Mouse (Mus musculus): ENCODE measurements around the gene Lrba. TPM values are rescaled to one million over a fixed set of nuclear protein-coding genes. Genes with fewer than 3 reads are reported as not detected.

Lrba gene
- total RNA-seq, 2 experiments from 2014 or later, result 33.1 to 35.0 TPM

DNA sequence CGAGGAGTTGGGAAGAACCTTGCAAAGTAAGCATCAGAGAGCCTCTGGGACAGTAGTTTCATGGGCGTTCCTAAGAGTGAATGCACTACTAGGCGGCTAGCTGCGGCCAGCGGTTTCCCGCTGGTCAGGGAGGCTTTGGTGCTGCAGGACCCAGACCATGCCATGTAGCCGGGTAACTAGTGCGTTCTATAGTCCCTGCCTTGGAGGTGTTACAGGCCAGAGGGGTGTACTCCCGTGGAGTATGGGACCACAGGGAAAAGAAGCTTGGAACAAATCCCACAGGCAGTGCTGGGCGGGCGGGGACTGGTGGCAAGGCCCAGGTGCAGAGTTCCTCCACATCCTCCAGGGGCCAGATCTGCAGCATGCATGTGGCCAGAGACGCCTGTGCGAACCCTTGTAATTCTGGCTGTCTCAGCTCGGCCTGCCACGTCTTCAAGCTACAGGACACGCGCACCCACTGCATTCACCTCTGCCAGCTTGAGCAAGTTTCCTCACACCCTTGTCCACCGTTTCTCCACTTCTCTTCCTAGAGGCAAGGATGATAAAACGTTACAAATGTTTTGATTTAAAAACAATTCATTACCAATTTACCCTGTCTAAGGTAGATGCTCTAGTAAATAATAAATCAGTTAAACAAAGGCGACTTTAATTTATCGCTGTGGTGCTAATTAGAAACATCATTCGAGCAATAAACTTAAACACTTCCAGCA, 326.0 kb downstream of the Lrba start:
- H3K4me3 ChIP-seq, result no peak overlapping the region
- DNase-seq (ENCODE audit: extremely low spot score in 1 of 2, low spot score in 2 of 2), result no peak
- no peak overlapping the region for H3K27ac ChIP-seq
- TF ChIP-seq CTCF (IDR thresholded peaks at IDR 0.05), result no peak
- intact Hi-C loops (cut with DNase I), result no loop called here

DNA sequence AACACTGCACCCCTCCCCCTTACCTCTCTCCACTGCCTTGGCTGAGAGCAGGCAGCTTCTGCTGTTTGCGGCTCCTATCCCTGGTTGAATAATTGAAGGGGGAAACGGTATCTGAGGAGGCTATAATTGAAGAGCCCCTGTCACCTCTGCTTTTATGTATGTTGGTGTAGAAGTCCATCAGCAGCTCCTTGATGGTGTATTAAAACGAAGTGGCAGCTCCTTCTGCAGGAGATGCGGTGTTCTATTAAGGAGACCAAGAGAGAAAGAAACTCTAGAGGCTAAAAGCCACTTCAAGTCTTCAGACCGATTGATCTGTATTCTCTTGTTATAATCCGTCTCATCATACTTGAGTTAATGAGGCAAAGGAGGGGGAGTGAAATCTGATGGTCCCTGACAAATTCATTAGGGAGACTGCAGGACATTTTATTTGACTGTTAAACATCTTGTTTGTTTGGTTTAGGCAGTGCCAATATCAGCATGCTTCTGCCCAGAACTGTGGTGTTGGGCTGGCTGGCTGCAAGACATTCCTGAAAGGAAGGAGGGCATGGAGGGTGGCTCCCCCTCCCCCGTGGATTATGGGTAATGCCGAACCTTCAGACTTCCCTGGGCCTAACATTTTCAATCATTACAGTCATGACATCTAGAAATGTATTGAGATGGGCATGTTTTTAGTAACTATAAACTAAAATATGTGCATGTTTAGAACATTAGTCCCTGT, 326.7 kb downstream of the Lrba start:
- intact Hi-C loops (cut with DNase I), result no loop called here
- DNase-seq (ENCODE audit: extremely low spot score in 1 of 2, low spot score in 2 of 2), result no peak
- Histone ChIP-seq H3K4me3 (no peak overlapping the region), H3K27ac (no peak overlapping the region)
- no peak for TF ChIP-seq CTCF (IDR thresholded peaks at IDR 0.05)

DNA sequence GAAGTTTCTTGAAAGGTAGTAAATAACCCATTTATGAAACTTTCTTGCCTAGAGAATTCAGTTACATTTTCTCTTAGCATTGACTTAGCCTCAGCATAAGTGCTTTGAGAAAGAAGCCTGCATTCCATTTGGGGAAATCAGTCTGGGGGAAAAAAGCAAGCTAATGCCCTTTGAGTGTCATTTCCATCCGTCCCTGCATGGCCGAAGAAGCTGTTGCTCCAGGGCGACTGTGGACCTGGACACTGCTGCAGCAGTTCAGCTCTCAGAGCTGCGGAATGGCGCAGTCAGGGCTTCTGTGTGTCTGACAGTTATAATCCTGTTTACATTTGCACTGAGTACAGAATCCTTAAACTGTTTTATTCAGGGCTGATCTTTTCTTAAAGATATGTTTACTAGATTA, 327.7 kb downstream of the Lrba start:
- no peak overlapping the region for H3K27ac ChIP-seq
- intact Hi-C loops (cut with DNase I), result no loop called here
- no peak for TF ChIP-seq CTCF (IDR thresholded peaks at IDR 0.05)
- no peak overlapping the region for H3K4me3 ChIP-seq
- no peak for DNase-seq (ENCODE audit: extremely low spot score in 1 of 2, low spot score in 2 of 2)

DNA sequence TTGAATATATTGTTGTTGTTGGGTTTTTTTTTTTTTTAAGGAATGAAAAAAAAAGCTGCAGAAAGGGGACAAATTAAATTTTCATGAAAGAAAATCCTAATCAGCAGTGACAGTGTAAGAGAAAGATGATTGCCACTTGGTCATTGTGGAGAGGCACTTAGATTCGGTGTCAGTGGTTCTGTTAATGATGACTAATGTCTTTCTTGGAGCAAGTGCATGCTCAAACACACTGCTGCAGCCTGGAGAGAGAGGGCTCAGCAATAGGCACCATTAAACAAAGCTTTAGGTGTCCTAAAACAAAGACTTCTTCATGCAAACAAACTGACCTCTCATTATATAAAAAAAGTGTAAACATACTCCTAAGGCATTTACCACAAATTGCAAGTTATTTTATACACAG, 334.5 kb downstream of the Lrba start:
- Histone ChIP-seq H3K4me3 (no peak overlapping the region), H3K27ac (no peak overlapping the region)
- no peak for DNase-seq (ENCODE audit: extremely low spot score in 1 of 2, low spot score in 2 of 2)
- no peak for TF ChIP-seq CTCF (IDR thresholded peaks at IDR 0.05)
- intact Hi-C loops (cut with DNase I), result no loop called here

DNA sequence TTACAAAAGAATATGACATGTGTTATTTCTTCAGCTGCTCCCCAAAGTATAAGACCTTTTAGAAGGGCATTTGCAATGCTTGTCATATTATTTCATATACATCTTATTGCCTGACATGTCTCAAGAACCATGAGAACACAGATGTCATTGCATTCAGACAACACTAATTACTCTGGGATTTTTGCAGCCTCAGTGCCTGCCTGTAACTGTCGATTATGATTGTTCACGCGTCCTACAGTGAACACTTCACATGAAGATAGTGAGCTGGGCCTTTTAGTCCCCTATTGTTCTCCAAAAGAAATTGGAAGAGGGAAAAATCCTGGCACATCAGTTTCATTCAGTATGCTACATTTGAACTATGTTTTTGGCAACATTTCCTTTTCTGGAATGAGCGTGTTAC, 335.2 kb downstream of the Lrba start:
- no peak for TF ChIP-seq CTCF (IDR thresholded peaks at IDR 0.05)
- no peak overlapping the region for H3K27ac ChIP-seq
- intact Hi-C loops (cut with DNase I), result no loop called here

DNA sequence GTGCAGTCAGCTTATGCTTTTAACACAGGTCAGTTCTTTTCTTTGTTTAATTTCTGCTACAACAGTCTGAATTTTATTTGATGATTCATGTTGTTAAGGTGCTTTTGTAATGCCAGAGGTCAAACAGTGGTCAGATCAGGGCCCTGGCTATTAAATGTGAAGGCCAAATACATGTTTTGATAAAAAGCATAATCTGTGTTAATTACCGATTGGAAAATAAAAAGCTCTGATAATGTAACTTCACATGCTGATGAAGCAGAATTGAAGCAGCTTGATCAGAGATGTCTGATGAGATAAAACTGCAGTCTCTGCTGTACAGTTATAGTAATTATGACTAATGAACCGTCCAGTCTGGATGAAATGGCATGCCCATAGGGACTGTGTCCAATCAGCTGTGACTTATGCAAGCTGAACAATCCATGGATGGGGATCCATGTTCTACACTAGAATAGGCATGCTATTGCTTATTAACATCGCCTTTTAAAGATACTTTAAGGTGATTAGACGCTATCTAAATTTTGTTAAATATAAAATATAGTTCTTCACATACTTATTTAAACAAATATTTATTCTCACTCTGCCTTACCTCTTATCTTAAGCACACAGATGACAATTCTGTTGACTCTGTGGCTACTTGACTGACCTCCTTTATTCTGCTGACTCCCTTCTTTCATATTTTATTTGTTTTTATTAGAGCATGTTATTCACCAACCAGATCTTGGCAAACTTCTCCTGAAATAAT, 336.0 kb downstream of the Lrba start:
- no peak overlapping the region for H3K27ac ChIP-seq
- no peak overlapping the region for H3K4me3 ChIP-seq
- intact Hi-C loops (cut with DNase I), result no loop called here
- DNase-seq (ENCODE audit: extremely low spot score in 1 of 2, low spot score in 2 of 2), result no peak
- no peak for TF ChIP-seq CTCF (IDR thresholded peaks at IDR 0.05)

More for the DNA sequence above, 335.2 kb downstream of the Lrba start:
- H3K4me3 ChIP-seq, result no peak overlapping the region
- DNase-seq (ENCODE audit: extremely low spot score in 1 of 2, low spot score in 2 of 2), result no peak

DNA sequence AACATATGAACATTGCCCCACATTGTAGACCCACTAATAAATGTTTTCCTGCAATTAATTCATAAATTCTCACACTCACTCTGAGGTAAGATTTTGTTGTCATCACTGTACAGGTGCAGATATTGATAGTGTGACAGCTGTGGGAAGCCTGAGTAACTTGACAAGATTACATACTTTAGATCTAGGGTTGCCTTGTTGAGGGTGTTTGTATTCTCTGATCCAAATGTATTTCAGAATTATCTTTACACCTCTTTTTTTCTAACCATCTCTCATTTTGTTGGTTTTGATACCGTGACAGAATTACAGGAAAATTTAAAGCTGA, 336.5 kb downstream of the Lrba start:
- intact Hi-C loops (cut with DNase I), result no loop called here
- no peak for TF ChIP-seq CTCF (IDR thresholded peaks at IDR 0.05)
- Histone ChIP-seq H3K4me3 (no peak overlapping the region), H3K27ac (no peak overlapping the region)
- DNase-seq (ENCODE audit: extremely low spot score in 1 of 2, low spot score in 2 of 2), result no peak

DNA sequence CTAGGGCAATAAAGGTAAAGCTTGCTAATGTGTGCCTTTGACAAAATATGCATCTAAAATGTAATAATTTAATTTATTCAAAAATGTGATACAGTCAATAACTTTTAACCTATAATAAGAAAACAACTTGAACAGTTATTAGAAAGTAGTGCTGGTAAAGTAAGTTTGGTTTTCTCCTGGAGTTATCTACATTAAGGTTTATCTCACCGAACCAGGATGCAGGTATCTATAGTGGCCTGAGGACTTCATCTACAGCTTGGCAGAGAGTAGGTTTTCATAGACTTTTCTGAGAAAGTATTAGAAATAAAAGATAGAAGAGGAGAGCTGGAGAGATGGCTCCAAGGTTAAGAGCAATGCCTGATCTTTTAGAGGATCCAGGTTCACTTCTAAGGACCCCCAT, 336.9 kb downstream of the Lrba start:
- Histone ChIP-seq H3K27ac (no peak overlapping the region), H3K4me3 (no peak overlapping the region)
- no peak for TF ChIP-seq CTCF (IDR thresholded peaks at IDR 0.05)
- intact Hi-C loops (cut with DNase I), result no loop called here
- DNase-seq (ENCODE audit: extremely low spot score in 1 of 2, low spot score in 2 of 2), result no peak

DNA sequence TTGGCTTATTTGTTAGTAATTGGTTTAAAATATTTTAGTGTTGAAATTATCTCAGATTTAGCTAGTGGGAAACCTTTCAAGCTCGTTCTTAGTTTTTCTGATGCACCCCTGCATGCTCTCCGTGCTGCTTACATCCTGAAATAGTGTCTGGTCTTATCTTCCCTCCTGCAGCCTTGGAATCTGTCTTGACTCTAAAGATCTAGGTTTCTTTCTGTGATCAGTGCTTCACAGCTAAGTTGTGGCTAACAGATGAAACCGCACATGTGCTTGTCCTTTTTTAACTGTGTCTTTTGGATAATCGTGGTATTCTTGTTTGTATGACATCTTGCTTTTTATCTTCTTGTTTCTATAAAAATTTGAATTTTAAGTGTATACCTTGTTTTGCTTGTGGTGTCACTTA, 342.8 kb downstream of the Lrba start:
- DNase-seq (ENCODE audit: extremely low spot score in 1 of 2, low spot score in 2 of 2), result no peak
- intact Hi-C loops (cut with DNase I), result no loop called here
- Histone ChIP-seq H3K4me3 (no peak overlapping the region), H3K27ac (no peak overlapping the region)
- no peak for TF ChIP-seq CTCF (IDR thresholded peaks at IDR 0.05)

DNA sequence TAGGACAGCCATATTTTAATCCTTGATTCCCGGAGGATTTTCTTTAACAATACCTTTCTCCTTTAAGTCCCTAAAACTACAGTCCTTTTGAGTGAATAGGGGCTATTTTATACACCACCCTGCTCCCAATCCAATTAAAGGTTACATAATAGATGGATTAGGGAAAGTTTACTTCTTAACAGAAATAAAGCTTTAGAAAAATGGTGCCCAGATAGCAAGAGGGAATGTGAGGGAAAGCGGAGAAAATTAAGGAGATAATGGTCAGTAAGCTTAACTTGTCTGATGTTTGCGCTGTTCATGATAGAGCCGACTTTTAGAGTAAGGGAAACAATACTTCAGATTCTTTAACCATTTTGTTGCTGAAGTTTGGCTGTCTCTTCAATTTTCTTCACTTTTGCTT, 347.0 kb downstream of the Lrba start:
- no peak overlapping the region for H3K27ac ChIP-seq
- DNase-seq (ENCODE audit: extremely low spot score in 1 of 2, low spot score in 2 of 2), result no peak
- intact Hi-C loops (cut with DNase I), result no loop called here
- no peak overlapping the region for H3K4me3 ChIP-seq
- TF ChIP-seq CTCF (IDR thresholded peaks at IDR 0.05), result no peak

DNA sequence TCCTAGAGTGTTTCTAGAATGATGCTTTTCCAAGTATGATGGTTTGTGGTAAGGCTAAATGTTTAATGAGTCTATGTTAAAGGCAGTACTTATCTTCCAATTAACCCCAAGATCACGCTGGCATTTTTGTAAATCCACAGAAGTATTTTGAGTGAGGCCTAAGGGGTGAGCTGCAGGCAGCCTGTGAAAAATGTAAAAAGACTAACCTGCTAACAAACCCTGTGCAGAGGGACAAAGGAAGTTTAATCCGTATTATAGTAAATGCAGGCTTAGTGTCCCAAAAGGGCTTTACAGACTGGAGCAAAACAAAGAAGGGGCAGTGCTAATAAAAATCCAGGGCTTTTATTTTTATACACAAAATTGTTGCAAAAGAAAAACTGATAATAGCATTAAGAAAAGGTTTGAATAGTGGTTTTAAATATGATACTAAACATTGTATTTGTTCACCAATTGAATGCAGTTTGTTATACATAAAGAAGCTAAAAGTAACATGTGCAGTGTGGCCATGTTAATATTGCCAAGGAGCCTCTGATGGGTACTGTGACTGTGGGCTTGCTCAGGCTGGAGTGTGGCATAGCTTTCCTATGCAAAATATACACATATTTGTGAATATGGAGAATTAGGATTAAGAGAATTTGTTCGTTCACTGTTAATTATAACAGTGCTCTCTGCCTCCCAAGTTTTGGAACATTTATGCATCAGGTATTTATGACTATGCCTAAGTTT, 348.2 kb downstream of the Lrba start:
- intact Hi-C loops (cut with DNase I), result no loop called here
- H3K27ac ChIP-seq, result no peak overlapping the region

DNA sequence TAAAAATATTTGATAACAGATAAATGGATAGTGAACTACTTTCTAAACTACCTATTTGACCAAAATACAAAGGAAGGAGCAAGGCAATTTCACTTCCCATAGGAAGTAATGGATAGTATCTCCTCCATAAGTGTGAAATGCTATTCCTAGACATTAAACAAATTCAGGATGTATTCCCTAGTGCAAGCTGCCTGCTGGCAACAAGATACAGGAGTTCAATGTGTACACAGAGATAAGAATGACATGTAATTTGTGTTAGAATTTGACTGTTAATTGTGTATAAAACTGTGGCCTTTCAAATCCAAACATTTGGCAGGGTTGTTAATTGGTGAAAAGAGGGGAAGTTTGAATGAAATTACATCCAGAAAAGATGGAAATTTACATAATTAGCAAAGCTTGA, 350.8 kb downstream of the Lrba start:
- Histone ChIP-seq H3K27ac (no peak overlapping the region), H3K4me3 (no peak overlapping the region)
- no peak for TF ChIP-seq CTCF (IDR thresholded peaks at IDR 0.05)
- intact Hi-C loops (cut with DNase I), result no loop called here
- DNase-seq (ENCODE audit: extremely low spot score in 1 of 2, low spot score in 2 of 2), result no peak

More for the DNA sequence above, 348.2 kb downstream of the Lrba start:
- no peak for DNase-seq (ENCODE audit: extremely low spot score in 1 of 2, low spot score in 2 of 2)
- TF ChIP-seq CTCF (IDR thresholded peaks at IDR 0.05), result no peak
- no peak overlapping the region for H3K4me3 ChIP-seq

All from left cerebral cortex, adult 2 months (tissue).